14 mouse cellular contexts compared by ENCODE assay signal in the genomic region with DNA sequence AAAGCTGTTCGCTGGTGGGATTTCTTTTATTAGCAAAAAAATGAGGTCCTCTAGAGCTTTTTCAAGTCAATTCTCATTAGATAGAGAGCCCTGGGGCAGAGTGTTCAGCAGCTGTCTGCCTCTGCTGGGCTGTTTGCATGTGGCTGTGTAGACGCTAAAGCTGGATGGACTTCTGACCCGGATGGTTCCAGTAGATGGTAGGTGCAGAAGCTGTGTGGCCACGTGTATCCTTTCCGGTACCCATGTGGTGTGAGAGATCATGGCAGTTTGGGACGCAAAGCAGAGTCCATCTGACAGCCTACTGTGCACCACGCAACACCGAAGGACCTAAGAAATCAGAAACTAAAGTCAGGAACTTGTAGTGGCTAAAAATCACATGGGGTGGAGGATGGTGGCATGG. TPM values are rescaled to one million over a fixed set of nuclear protein-coding genes. Genes with fewer than 3 reads are reported as not detected.
"Had no signal": no experiment of that assay in that cellular context is flagged by ENCODE, and none has a peak within 500 bp of the region (broad histone marks: within the 10 kb centered on the region; RNA-seq: fewer than 3 reads in every experiment).

No protein-coding gene starts in this region.

- H3K4me3 ChIP-seq: limb, embryonic 13.5 days; liver, embryonic 15.5 days; midbrain, embryonic 13.5 days; myocyte; neural tube, embryonic 12.5 days; stomach, embryonic 15.5 days had no signal

- H3K9me3 ChIP-seq: liver, embryonic 15.5 days; midbrain, embryonic 13.5 days; neural tube, embryonic 12.5 days; stomach, embryonic 15.5 days had no signal

- H3K9ac ChIP-seq: limb, embryonic 13.5 days; liver, embryonic 15.5 days; midbrain, embryonic 13.5 days; neural tube, embryonic 12.5 days; stomach, embryonic 15.5 days had no signal

- H3K36me3 ChIP-seq: limb, embryonic 13.5 days; liver, embryonic 15.5 days; midbrain, embryonic 13.5 days; neural tube, embryonic 12.5 days; stomach, embryonic 15.5 days had no signal

- H3K4me2 ChIP-seq: limb, embryonic 13.5 days; liver, embryonic 15.5 days; midbrain, embryonic 13.5 days; neural tube, embryonic 12.5 days; stomach, embryonic 15.5 days had no signal

- DNase-seq: kidney, adult 18-20 months; kidney, postnatal 25 days; left cerebral cortex, postnatal 4 days; retina, postnatal 1 day; right cerebral cortex, postnatal 4 days; thymus, adult 2 months; thymus, postnatal 25 days had no signal

- H3K4me1 ChIP-seq: limb, embryonic 13.5 days had no signal

- H3K27ac ChIP-seq: limb, embryonic 13.5 days; liver, embryonic 15.5 days; midbrain, embryonic 13.5 days; neural tube, embryonic 12.5 days had no signal

- H3K27me3 ChIP-seq: limb, embryonic 13.5 days; liver, embryonic 15.5 days; midbrain, embryonic 13.5 days; neural tube, embryonic 12.5 days; stomach, embryonic 15.5 days had no signal

- ATAC-seq: midbrain, embryonic 13.5 days had no signal

RNA-seq across cellular contexts. Expression of a gene that starts 50.2 kb away (rescaled TPM):
- total RNA-seq: megakaryocyte-erythroid progenitor cell, adult 5-6 weeks had no signal
